Mouse (Mus musculus) right cerebral cortex, postnatal 36 days (tissue): Measurements from ENCODE around the gene Flywch1.

Source experiments
- DNase-seq, 2 experiments: peaks; one replicate each; pipeline ENCODE4 v3.0.0; 2022; ENCODE audit warnings: low spot score in 2 of 2, mixed read lengths in 1 of 2

Gene Flywch1

GRCm38 (mm10) chr17:23744076-23744475, 27.3 kb downstream of the Flywch1 start:
- DNase-seq, result no peak

GRCm38 (mm10) chr17:23742941-23743340, 28.5 kb downstream of the Flywch1 start:
- no peak for DNase-seq

DNA sequence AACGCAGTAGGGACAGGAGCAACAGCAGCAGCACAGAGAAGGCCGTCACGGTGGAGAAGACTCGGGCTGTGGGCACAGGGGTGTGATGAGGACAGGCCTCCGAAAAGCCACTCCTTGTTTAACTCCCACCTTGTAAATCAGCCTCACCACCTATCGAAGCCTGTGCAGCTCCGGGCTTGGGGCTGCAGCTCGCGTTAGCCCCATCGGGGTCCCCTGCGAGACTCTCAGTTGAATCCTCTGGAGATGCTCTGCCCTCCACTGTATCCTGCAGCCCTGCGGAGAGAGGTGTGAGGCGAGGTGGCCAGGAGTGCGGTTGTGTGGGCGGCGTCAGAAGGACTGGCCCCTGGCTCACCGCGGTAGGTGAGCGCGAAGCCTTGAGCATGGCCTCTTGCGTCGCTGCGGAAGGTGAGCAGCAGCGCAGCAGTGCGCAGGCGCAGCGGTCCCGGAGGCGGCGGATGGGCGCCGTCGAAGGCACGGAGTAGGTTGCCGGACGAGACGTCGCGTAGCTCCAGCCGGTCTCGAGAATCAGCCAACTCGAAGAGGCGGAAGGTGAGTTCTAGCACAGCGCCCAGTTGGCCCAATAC, 29.1 kb downstream of the Flywch1 start:
- DNase-seq, result no peak

DNA sequence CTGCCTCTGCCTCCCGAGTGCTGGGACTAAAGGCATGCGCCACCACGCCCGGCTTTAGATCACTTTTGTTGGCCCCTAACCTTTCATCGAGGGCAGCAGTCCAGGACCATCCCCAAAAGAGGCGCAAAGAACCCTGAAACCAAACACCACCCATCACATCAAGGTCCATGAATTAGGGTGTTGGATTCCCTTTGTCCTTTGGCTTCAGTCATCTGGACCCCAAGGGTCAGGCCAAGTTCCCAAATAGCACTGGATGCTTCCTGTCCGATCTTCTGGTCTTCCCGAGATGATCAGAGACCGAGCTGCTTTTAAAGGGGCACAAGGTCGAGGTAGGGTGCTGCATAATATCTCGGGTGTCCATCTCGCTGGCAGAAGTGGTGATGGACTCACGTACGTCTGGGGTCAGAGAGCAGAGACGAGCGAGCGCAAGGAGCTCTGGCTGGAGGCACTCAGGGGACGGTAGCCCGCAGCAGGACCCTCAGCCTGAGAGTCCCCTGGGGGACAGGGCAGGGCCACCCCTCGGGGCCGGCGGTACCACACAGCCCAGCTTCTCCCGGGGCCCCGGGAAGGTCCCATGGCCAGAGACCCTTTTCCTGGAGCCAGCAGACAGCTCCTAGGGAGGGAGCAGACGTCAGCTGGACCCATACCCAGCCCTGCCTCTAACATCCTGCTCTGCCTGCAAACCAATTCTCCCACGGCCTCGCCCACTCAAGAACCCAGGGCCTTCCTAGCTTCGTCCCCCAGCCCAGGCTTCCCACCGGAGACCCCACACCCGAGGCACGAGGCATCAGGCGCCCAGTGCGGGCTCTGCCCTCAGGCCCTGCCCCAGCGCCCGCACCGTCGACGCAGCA, 29.8 kb downstream of the Flywch1 start:
- DNase-seq, result no peak

DNA sequence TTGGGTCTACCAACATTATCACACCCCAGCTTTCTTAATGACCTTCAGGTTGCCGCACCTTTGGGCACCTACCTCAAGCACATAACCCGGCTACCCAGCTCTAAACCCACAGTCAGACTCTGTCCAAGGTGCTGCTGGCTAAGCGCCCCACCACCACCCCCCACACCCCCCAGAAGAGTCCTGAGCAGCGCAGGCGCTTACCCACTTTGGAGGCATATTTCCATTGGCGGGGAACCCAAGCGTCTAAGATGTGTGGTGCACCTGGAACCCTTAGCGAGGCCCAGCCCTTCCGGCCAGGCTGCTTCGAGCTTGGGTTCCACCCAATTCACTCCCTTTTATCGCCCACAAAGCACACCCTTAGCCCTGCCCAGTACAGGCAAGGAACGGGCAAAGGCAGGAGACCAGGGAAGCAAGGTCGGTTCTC, 30.8 kb downstream of the Flywch1 start, which contains the start of gene Paqr4:
Paqr4 (minus strand) TSS at position 270 of the 424 bp plus-strand sequence.
- DNase-seq, result no peak

- peak; percentile 92 to 94 for DNase-seq
Measured at GRCm38 (mm10) chr17:23740136-23740584, 31.2 kb downstream of the Flywch1 start.

DNA sequence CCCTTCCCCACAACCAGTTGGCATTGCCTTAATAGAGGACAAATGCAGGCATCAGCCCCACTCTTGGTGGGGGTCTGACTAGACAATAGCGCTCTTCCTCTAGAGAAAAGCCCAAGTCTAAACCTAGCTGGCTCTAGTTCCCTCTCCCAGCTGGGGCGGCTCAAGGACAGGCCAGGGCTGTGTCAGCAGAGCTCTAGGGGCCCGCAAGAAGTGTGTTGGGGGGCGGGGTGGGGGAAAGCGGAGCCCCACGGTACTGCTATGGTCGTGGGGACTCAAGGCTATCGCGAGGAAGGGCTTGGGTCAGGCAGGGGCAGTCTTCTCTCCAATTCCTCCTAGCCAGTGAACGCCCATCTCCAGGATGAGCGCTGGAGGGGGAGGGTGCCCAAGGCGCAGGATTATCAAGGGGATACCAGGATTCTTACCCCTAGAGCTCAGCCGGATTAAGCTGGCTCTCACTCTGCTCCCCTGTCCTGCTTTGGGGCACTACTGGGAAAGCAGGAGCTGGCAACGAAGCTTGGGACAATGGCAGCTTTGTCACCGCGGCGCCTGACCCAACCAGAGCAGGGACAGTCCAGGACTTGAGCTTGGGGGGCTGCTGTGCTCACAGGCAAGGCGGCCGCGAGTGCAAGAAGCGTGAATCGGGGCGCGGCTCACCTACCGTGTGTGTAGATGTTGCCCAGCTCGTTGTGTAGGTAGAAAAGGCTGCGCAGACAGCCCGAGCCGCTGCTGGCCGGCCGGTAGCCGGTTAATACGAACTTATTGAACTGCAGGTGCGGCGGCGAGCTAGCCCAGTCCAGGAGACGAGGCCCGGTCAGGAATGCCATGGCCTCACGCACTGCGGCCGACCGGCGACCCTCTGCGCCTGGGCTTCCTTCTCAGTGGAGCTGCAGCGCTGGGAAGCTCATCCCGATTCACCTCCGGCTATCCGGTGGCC, 31.9 kb downstream of the Flywch1 start:
- DNase-seq, result peak; percentile 48 to 50

GRCm38 (mm10) chr17:23738836-23739201, 32.6 kb downstream of the Flywch1 start:
- DNase-seq, result no peak

DNA sequence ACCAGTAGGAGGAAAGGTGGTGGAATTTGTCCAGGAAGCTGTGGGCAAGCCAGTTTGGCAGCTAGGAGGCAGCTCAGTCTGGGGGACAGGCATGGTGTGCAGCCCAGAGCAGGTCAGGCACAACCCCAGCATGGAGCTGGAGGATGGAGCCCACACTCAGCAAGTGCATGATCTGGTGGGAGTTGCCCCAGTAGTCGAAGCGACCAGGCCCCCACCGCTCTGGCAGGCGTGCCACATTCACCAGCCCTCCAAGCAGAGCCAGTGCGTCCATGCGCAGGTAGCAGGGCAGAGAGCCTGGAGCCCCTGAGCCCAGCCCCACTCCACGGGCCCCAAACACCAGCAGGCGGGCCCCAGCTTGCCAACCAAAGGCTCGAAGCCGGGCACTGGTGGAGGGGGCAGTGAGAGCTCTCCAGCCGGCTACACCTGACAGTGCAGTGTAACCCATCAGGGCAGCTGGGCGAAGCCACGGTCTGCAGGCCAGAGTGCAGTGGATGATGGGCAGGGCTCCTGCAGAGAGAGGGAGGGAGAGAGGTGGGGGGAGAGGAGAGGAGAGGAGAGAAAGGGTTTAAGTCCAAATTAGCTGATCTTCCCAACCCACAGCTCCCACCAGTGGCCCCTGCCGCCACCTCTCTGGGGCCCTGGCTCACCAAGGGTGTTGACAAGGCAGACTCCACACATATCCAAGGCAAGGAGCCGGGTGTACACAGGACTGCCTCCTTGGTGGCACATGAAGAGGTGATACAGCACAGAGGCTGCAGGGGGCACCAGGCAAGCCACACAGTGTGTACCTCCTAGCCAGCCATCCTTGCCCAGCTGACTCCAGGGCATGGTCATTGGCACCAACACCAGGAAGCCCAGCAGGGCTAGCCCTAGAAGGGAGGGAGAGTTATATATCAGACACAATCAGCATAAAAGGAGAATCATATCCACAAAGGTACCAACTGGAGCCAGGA, 33.6 kb downstream of the Flywch1 start:
- DNase-seq, result no peak

- no peak for DNase-seq
Measured at GRCm38 (mm10) chr17:23734341-23734740, 37.1 kb downstream of the Flywch1 start.

GRCm38 (mm10) chr17:23730441-23730840, 41.0 kb downstream of the Flywch1 start:
- DNase-seq, result no peak

DNA sequence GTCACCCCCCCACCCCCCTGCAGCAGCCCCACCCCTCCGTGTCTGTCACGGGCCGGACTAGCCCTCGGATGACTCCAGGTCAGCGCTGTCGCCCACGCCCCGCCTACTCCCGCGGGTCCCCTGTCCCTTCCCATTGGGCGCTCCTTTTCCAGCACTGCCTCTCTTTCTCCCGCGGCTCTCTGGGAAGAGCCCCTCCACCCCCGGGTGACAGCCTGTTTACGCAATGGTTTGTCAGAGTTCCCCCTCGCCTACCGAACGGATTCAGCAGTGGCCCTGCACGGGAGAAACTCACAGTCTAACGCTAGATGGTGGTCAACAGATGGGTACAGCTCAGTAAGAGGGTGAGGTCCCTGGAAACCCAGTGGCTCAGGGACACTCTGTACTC, 44.7 kb downstream of the Flywch1 start:
- no peak for DNase-seq

DNA sequence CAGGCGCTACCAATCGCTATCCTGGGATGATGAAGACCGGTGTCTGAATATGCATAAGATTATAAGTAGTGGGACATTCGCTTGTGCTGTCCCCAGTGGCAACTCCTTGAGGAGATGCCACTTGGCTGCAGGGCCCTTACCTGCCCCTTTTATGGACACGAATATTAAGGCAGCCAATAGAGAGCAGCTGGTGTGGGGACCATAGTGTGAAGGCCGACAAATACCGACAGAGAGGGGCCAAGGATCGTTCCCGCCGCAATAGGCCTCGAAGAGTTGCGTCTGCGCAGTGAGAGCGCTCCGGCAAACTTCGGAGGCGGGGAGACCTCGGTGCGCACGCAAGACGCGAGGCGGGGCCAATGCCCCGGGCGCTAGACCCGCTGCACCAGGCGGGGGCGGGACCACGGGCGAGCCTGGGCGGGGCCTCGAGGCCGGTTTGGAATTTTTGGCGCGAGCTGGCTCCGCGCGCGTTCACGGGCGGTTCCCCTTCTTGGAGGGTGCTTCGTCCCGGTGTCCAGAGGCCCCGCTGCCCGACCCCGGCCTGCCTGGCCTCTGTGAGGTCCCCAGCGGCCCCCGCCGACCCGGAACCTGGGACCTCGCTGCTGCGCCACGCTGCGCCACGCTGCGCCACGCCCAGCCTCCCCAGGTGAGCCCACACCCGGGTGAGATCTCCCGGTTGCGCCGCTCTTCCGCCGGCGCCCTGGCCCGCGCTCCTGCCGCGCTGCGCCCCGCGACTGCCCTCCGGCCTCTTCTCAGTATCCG, 45.2 kb downstream of the Flywch1 start, which contains the start of gene Pkmyt1:
Pkmyt1 (plus strand) TSS at position 338 of the 759 bp plus-strand sequence.
- DNase-seq, result peak; percentile 87 to 91

GRCm38 (mm10) chr17:23725477-23725876, 45.9 kb downstream of the Flywch1 start:
- DNase-seq, result no peak

DNA sequence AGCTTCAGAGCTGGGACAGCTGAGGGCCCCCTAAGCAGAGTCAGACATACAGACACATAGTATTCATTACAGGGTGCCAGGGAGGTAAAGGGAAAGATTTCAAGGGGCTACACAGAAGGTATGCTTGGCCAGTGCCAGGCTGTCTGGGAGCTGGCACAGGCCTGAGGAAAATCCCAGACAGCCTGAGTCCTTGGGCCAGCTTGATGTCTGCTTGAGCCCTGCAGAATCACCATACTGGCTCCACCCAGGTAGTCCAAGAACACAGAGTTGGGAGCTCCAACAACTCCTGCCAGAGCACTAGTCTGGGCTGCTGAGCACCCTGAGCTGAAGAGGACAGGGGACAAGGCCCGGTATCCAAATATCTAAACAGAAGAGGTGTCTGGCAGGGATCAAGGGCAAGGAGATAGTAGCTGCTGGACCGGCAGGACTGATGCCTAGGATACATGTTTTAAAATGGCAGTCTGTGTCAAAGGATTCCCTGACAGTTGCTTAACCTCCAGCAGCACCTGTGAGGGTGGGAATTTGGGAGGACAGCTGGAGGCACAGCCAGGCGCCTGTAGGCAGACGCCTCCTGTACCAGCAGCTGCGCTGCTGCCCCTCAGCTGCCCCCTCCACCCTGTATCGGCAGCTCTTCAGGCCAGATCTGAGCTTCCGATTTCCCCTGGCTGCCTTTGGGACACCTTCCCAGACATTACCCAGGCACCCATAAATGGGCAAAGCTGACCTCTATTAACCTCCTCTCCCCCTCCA, 48.9 kb downstream of the Flywch1 start, which contains the start of gene 1520401A03Rik:
1520401A03Rik (minus strand) TSS at position 408 of the 750 bp plus-strand sequence.
- no peak for DNase-seq

DNA sequence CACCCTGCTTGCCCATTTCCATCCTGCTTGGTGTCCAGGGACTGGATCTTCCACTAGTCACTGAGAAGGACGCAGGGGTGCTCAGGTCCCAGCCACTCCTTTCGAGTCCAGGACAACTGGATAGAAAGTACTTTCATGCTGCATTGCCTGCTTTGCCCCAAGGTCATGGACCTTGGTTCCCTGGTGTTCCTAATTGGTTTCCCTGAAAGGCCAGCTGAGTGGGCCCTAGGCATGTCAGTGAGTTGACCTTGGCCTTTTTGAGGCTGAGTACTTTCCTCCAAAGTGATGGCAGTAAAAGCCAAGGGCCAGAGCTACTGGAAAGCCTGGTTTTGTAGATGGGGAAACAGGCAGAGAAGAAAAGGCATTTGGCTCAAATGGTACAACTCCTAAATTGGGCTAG, 49.5 kb downstream of the Flywch1 start:
- DNase-seq, result no peak

DNA sequence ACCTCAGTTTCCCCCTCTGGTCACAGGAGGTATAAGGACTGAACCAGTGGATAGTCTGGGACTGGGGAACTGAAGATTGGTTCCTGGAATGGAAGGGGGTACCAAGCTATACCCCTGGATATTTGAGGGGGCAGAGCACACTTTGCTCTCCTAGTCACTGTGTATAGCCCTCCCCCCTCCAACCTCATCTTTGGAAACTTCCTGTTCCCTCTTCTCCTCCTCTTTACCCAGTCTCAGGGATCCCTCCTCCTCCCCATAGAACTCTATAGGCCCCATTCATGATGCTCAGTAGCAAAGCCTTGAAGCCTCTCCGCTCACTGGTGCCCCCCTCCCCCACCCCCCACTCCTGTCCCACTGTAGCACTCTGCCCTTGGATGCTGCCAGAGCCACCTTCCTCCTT, 51.9 kb downstream of the Flywch1 start:
- DNase-seq, result no peak

DNA sequence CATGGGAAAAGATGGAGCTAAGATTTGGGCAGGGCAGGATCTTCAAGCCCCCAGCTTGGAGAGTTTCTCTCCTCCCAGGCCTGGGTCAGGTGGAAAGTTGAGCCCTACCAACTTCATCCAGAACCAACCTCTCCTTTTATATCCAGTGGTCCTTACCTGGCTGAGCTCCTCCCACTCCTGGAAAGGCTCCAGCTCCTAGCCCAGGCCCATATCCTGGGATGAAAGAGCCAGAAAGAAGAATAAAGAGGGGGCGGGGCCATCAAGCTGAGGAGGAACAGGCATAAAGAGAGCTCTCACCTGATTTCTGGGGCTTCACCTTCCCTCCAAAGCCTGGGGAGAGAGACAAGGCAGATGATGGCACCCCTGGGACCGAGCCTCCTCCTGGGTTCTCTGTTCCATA, 54.4 kb downstream of the Flywch1 start:
- no peak for DNase-seq

DNA sequence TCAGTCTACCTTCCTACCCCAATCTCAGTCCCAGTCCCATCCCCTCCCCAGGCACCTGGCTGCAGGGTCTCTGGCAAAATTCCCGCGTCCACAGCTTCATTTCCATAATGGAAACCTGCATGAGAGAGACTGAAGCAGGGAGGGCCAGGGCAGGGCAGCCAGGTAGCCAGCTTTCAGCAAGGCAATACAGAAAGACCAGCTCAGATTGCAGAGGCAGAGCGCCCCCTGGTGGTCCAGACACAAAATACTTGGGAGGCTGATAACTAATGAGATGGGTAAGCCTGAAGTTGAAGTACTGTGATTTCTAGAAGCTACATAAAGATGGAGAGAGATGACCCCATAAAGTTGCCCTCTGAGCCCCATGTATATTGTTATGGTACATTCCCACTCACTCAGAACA, 65.2 kb downstream of the Flywch1 start:
- peak; percentile 47 to 49 for DNase-seq
